Mouse (Mus musculus) cerebellum, postnatal 14 days (tissue): ENCODE measurements around the gene Rgs12.

ENCODE experiments used
- DNase-seq, 2 experiments: peaks; one replicate each; pipeline ENCODE4 v3.0.0; 2021; ENCODE audit warnings: mixed read lengths in 2 of 2

Gene Rgs12

GRCm38 (mm10) chr5:35088785-35089613, 139.8 kb downstream of the Rgs12 start:
- peak; percentile 76 to 89 for DNase-seq
